ENCODE assay signal across 21 mouse cellular contexts in genomic region chr16:8843580-8844175, GRCm38 (mm10). TPM values are rescaled to one million over a fixed set of nuclear protein-coding genes. Genes with fewer than 3 reads are reported as not detected.
A peak's percentile ranks its signal among the peaks of the same experiment; 100 is the strongest.
DNase-seq lines count a peak whose midpoint lies in the region; ATAC-seq lines count a peak whose summit lies in the region.
"Had no signal": no experiment of that assay in that cellular context is flagged by ENCODE, and none has a peak within 500 bp of the region (broad histone marks: within the 10 kb centered on the region; RNA-seq: fewer than 3 reads in every experiment).

No protein-coding gene starts in this region.

- intact Hi-C loops in heart, postnatal 14 days (cut with DNase I), result no loop called here

- H3K9me3 ChIP-seq in midbrain, embryonic 11.5 days (ENCODE audit: control insufficient read depth, low read length), result no peaks in the 10 kb centered on the region
- no peaks in the 10 kb centered on the region for H3K9me3 ChIP-seq in midbrain, embryonic 16.5 days (replicated peaks; ENCODE audit: control insufficient read depth, low read length, poor library complexity, severe bottlenecking)
- H3K9me3 ChIP-seq: embryonic facial prominence, embryonic 10.5 days; forebrain, embryonic 10.5 days; hindbrain, embryonic 10.5 days; limb, embryonic 12.5 days had no signal

- peak; percentile 28 to 54 for DNase-seq in heart, adult 9 months (ENCODE audit: low spot score in 2 of 2)
- no peak for DNase-seq in heart, postnatal 14 days
- DNase-seq in kidney, adult 9 months, result peak; percentile 81
- no peak for DNase-seq in kidney, adult 18-20 months
- peak; percentile 70 for DNase-seq in midbrain, embryonic 11.5 days (ENCODE audit: low spot score, missing footprints)
- DNase-seq: adrenal gland, adult 2 months; B cell, adult 2 months; cerebellum, adult 11-12 months; cerebellum, postnatal 10 days; forebrain, postnatal 0 days; thymus, postnatal 25 days had no signal

- peaks cover 7% of the 10 kb centered on the region; the same call in 1 of the 2 replicates for H3K36me3 ChIP-seq in midbrain, embryonic 11.5 days (ENCODE audit: control insufficient read depth, insufficient read depth, low read length)
- peaks cover 19% of the 10 kb centered on the region for H3K36me3 ChIP-seq in midbrain, embryonic 16.5 days (ENCODE audit: control insufficient read depth, insufficient read depth, low read length)

- H3K9ac ChIP-seq in midbrain, embryonic 11.5 days (ENCODE audit: low read length), result no peak overlapping the region
- H3K9ac ChIP-seq in midbrain, embryonic 16.5 days (ENCODE audit: low read depth, low read length), result no peak overlapping the region
- H3K9ac ChIP-seq: forebrain, postnatal 0 days; limb, embryonic 12.5 days; liver, embryonic 14.5 days had no signal

- H3K27ac ChIP-seq in midbrain, embryonic 11.5 days (ENCODE audit: low read depth, low read length), result no peak overlapping the region
- no peak overlapping the region for H3K27ac ChIP-seq in midbrain, embryonic 16.5 days (ENCODE audit: low read length)
- H3K27ac ChIP-seq: embryonic facial prominence, embryonic 10.5 days; forebrain, embryonic 10.5 days; hindbrain, embryonic 10.5 days; limb, embryonic 12.5 days; liver, embryonic 14.5 days; macrophage had no signal

- ATAC-seq in midbrain, embryonic 11.5 days (ENCODE audit: low FRiP score), result no peak
- no peak for ATAC-seq in midbrain, embryonic 16.5 days
- no peak for ATAC-seq in inflammation-experienced regulatory T-cells, adult 6 months
- ATAC-seq: forebrain, postnatal 0 days; hindbrain, embryonic 16.5 days had no signal

- no peaks in the 10 kb centered on the region for H3K4me1 ChIP-seq in midbrain, embryonic 11.5 days (ENCODE audit: control insufficient read depth, insufficient read depth, low read length)
- peaks cover 10% of the 10 kb centered on the region for H3K4me1 ChIP-seq in midbrain, embryonic 16.5 days (ENCODE audit: control insufficient read depth, insufficient read depth, low read length)
- H3K4me1 ChIP-seq: embryonic facial prominence, embryonic 10.5 days; forebrain, embryonic 10.5 days; hindbrain, embryonic 10.5 days had no signal

- no peak overlapping the region for H3K4me3 ChIP-seq in midbrain, embryonic 11.5 days (ENCODE audit: low read depth, low read length)
- no peak overlapping the region for H3K4me3 ChIP-seq in midbrain, embryonic 16.5 days (ENCODE audit: low read depth, low read length)
- H3K4me3 ChIP-seq: embryonic facial prominence, embryonic 10.5 days; forebrain, embryonic 10.5 days; hindbrain, embryonic 10.5 days; limb, embryonic 12.5 days had no signal

- no peak overlapping the region for H3K4me2 ChIP-seq in midbrain, embryonic 11.5 days
- no peak overlapping the region for H3K4me2 ChIP-seq in midbrain, embryonic 16.5 days (ENCODE audit: low read length)
- H3K4me2 ChIP-seq: limb, embryonic 12.5 days had no signal

- WGBS in midbrain, embryonic 11.5 days, result 92% methylated on average over 3 of the region's 3 CpGs
- WGBS in midbrain, embryonic 16.5 days, result 91% methylated on average over 3 of the region's 3 CpGs

- no peaks in the 10 kb centered on the region for H3K27me3 ChIP-seq in midbrain, embryonic 11.5 days (ENCODE audit: control insufficient read depth, insufficient read depth, low read length)
- H3K27me3 ChIP-seq in midbrain, embryonic 16.5 days (ENCODE audit: control insufficient read depth, insufficient read depth, low read depth, low read length), result no peaks in the 10 kb centered on the region
- H3K27me3 ChIP-seq: CH12.LX; limb, embryonic 12.5 days had no signal

RNA-seq across cellular contexts. Expression of gene 1810013L24Rik, which starts 13.8 kb away (rescaled TPM):
- total RNA-seq in heart, postnatal 14 days (2021), result 100 to 1,000 TPM; 111 to 112 TPM
- polyA plus RNA-seq in midbrain, embryonic 11.5 days (2014; fragmentation: Nextera tagmentation; extraction: Ambion mirVana), result 21.6 and 23.7 TPM in 2 replicates
- 26.0 and 27.8 TPM in 2 replicates for polyA plus RNA-seq in midbrain, embryonic 16.5 days (2015; fragmentation: Nextera tagmentation; extraction: Ambion mirVana)
- polyA plus RNA-seq in inflammation-experienced regulatory T-cells, adult 6 months (2017; shearing (Covaris generic)), result 10 to 100 TPM; 17.9 to 21.0 (median 20.3) TPM

RNA-seq across cellular contexts. Expression of gene Usp7, which starts 51.6 kb away (rescaled TPM):
- 10 to 100 TPM; 61.9 to 65.0 TPM for total RNA-seq in heart, postnatal 14 days (2021)
- 35.7 and 41.0 TPM in 2 replicates for polyA plus RNA-seq in midbrain, embryonic 11.5 days (2014; fragmentation: Nextera tagmentation; extraction: Ambion mirVana)
- polyA plus RNA-seq in midbrain, embryonic 16.5 days (2015; fragmentation: Nextera tagmentation; extraction: Ambion mirVana), result 26.5 and 31.2 TPM in 2 replicates
- polyA plus RNA-seq in inflammation-experienced regulatory T-cells, adult 6 months (2017; shearing (Covaris generic)), result 10 to 100 TPM; 27.3 to 48.2 (median 47.7) TPM

Comparison
In these comparisons a context has a peak if more than half of its experiments do, and no peak if none do; other contexts are left out.
1. DNase-seq: peak in heart, adult 9 months (2 of 2), kidney, adult 9 months (single experiment) and midbrain, embryonic 11.5 days (single experiment); none in heart, postnatal 14 days (0 of 2) and kidney, adult 18-20 months (single experiment).